Mouse (Mus musculus): Measurements from ENCODE around the gene Pms2.

The Pms2 gene

GRCm38 (mm10) chr5:143932831-143933230, 23.1 kb downstream of the Pms2 start, which contains the start of gene Rsph10b:
TSS of gene Rsph10b (plus strand) at chr5:143933035.
- CTCF ChIA-PET: no interaction called here

DNA sequence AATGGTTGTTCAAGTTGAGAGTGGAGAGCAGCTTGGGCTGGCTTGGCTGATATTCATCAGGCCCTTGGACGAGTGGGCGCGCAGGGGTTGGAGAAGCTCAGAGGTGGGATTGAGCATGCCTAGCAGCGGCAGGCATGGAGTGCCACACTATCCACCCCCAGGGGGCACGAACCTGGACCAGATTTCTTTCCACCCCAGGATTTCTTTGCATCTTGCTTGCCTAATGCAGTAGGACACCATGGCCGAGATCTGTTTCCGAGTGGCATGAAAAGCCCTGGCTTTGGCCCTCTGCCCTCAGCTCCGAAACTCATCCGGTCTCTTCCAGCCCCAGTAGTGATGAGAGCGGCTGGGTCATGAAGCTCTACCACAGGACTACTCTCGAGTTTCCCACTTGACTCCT, 23.6 kb downstream of the Pms2 start:
- CTCF ChIA-PET: no interaction called here

- CTCF ChIA-PET: no interaction called here
Observed at GRCm38 (mm10) chr5:143933875-143934274, 24.1 kb downstream of the Pms2 start.

DNA sequence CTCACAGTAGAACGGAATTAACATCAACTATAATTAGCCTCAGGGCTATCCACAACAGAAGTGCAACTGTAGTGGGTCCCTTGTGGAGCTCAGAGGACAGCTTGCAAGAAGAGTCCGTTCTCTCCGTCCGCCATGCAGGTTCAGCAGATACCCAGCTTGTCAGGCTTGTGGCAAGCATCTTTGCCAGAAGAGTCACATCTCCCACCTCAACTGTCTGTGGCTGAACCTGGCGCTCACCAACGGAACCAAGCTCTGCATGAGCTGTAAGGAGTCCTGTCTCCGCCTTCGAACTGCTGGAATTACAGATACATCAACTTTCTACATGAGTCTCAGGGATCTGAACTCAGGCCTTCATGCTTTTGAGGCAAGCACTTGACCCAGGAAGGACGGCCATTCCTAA, 26.4 kb downstream of the Pms2 start:
- CTCF ChIA-PET: no interaction called here

GRCm38 (mm10) chr5:143941588-143941987, 31.8 kb downstream of the Pms2 start:
- CTCF ChIA-PET: no interaction called here

- CTCF ChIA-PET: no interaction called here
Observed at GRCm38 (mm10) chr5:143943231-143944125, 33.7 kb downstream of the Pms2 start.

DNA sequence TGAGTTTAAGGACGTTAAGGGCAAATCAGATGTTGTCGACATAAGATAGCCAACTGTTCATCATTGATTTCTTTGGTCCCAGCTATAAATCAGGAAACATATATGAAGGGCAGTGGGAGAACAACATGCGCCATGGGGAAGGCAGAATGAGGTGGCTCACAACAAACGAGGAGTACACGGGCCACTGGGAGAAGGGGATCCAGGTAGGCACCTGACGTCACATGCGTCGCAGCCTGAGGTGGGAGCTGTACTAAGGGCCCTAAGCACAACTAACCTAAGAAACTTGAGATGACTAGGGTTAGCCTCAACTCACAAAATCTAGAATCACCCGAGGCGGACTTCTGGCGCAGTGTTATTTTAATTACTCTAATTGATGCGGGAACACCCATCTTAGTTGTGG, 38.6 kb downstream of the Pms2 start:
- CTCF ChIA-PET: no interaction called here

DNA sequence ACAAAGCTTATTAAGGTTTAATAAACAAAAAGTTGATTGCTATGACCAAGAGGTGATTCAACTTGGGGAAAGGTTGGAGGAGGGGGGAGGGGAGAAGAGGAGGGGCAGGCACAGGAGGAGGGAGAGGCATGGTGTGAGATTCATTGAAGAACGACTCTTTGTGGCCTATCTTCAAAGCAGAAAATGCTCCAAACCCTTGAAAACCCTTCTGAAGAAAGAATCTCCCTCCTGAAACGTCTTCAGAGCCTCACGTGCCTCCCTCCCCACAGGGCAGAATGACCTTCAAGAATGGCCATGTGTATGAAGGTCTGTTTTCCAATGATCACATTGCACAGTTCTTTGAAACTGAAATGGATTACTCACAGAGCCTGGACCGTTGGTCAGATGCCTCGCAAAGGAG, 40.3 kb downstream of the Pms2 start:
- CTCF ChIA-PET: no interaction called here

DNA sequence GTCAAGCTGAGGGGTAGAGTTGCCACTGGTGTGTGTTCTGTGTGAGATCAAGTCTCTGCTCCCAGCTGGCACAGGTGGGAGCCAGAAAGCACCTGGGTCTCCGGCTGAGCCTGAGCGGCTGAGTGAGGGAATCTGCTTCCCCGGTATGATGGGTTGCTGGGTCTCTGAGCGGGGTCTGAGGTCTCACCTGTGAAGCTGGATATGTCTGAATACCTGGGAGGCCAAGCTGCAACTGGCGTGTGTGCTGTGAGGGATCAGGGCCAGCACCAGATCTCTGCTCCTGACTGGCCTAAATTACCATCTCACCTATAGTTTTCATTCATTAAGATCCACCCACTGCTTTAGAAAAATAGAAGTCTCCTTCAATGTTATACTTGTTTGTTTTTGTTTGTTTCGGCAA, 47.3 kb downstream of the Pms2 start:
- CTCF ChIA-PET: interaction anchor here (0.5 kb wide), 1 partner anchor 24 kb away, joined by 3 read pairs; no protein-coding TSS in a partner anchor

DNA sequence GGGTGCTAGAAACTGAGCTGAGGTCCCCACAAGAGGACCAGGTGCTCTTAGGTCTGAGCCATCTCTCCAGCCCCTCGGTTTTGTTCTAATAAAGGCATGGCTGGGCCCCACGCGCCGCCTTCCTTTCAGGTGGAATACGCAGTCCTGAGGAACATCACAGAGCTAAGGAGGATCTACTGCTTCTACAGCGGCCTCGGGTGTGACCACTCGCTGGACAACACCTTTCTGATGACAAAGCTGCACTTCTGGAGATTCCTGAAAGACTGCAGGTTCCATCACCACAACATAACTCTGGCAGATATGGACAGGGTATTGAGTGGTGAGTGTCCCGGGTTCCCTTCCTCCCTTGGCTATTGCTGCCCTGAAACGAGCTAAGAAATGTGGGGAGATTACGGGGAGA, 49.8 kb downstream of the Pms2 start:
- CTCF ChIA-PET: no interaction called here

DNA sequence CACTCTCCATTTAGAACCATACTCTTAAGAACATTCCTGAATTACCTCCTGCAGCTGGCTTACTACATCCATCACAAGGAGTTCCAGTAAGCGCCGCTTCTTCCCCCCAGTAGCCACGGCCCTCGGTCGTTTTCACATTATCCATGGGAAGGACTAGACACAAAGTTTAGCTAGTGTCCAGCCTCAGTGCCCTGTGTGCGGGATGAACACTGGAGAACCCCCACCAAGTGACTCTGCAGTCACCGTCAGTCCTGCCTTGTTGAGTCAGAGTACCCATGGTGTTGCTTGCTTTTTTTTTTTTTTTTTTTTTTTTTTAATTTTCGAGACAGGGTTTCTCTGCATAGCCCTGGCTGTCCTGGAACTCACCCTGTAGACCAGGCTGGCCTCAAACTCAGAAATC, 51.4 kb downstream of the Pms2 start:
- CTCF ChIA-PET: no interaction called here

- CTCF ChIA-PET: no interaction called here
Observed at GRCm38 (mm10) chr5:143965586-143966345, 56.0 kb downstream of the Pms2 start.

- CTCF ChIA-PET: no interaction called here
Observed at GRCm38 (mm10) chr5:143966671-143967070, 56.9 kb downstream of the Pms2 start.

GRCm38 (mm10) chr5:143972628-143973027, 62.9 kb downstream of the Pms2 start:
- CTCF ChIA-PET: no interaction called here

DNA sequence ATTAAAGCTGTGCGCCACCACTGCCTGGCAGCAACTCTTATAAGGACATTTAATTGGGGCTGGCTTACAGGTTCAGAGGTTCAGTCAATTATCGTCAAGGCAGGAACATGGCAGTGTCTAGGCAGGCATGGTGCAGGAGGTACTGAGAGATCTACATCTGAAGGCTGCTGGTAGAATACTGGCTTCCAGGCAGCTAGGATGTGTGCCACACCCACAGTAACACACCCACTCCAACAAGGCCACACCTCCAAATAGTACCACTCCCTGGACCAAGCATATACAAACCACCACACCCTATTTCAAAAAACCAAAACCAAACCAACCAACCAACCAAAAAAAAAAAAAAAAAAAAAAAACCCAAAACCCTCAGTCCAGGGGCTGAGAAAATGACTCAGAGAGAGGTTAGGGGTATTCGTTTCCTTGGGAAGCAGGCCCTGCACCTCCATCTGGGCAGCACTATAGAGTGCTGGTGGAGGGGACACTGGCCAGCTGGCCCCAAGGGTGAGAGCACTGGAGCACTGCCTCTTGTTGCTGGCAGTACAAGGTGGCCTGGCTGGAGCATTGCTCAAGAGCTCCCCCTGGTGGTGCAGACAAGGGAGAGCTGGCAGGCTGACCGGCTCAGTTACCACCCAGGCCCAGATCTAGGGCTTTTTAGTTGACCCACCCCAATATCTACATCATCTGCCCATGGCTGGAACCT, 65.3 kb downstream of the Pms2 start:
- CTCF ChIA-PET: interaction anchor here (0.7 kb wide), 1 partner anchor 11 kb away, joined by 22 read pairs; no protein-coding TSS in a partner anchor

GRCm38 (mm10) chr5:143975631-143975933, 65.8 kb downstream of the Pms2 start:
- CTCF ChIA-PET: interaction anchor here (0.7 to 0.8 kb wide), 2 partner anchors 11 to 552 kb away, joined by 3 to 22 read pairs; no protein-coding TSS in a partner anchor

DNA sequence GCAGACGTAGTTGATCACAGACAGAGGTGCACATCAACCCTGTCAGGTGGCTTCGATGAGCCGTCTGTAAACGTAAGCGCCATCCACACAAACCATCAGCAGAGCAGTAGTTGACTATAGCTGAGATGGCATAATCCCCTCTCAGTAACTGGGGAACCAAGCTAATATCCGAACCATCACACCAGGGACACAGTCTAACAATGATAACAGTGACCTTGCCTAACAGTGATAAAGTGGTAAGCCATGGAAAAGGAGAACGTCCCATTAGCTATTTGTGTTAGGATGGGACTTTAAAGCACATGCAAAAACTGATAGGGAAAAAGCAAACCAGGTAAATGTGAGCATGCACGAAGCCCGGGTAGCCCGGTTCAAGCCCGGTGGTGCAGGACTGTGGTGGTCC, 66.5 kb downstream of the Pms2 start:
- CTCF ChIA-PET: interaction anchor here (0.8 kb wide), 1 partner anchor 553 kb away, joined by 3 read pairs; no protein-coding TSS in a partner anchor

- CTCF ChIA-PET: no interaction called here
Observed at GRCm38 (mm10) chr5:143976726-143977431, 67.1 kb downstream of the Pms2 start.

GRCm38 (mm10) chr5:143980858-143981257, 71.1 kb downstream of the Pms2 start:
- CTCF ChIA-PET: interaction anchor here (0.6 to 0.9 kb wide), 2 partner anchors 24 to 454 kb away, joined by 3 to 6 read pairs; no protein-coding TSS in a partner anchor

DNA sequence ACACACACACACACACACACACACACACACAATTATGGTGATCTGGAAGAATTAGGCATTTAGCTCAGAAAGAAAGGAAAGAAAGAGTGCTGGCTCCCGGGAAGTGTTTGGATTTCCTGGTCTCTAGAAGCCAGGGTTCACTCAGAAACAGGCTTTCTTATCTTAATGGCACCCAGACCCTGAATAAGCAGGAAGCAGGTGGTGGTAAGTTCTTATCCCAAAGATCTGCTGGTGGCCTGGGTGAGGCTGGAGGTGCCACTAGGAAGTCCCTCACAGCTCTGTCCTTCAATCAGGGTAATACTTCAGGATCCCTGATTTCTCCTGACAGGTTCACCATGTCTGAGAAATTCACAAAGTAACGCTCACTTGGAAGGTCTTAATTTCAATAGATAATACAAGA, 72.6 kb downstream of the Pms2 start:
- CTCF ChIA-PET: interaction anchor here (0.6 kb wide), 1 partner anchor 26 kb away, joined by 5 read pairs; no protein-coding TSS in a partner anchor

Measured in spleen, embryonic (tissue).